Mouse (Mus musculus) liver, embryonic 14.5 days (tissue): ENCODE measurements around the gene Zfp113.

ENCODE experiments used
- CTCF ChIP-seq: IDR thresholded peaks from 2 replicates; pipeline ENCODE4 v1.5.1; 2016; ENCODE audit warnings: antibody characterized with exemption, low read depth, control low read depth
- EP300 ChIP-seq: IDR thresholded peaks from 2 replicates; pipeline ENCODE4 v1.6.1; 2016; ENCODE audit warnings: antibody characterized with exemption, low read depth

GRCm38 (mm10) chr5:138132425-138133064, 23.0 kb downstream of the Zfp113 start:
- no peak for TF ChIP-seq EP300
- TF ChIP-seq CTCF, result no peak
